Mouse (Mus musculus): ENCODE data around the gene Tmem190.
A peak's percentile ranks its signal among the peaks of the same experiment; 100 is the strongest.
"Not testable (repeated sequence)": the region's sequence is repeated elsewhere in the genome, so short reads cannot be mapped to it uniquely, and the experiment has no call there.

Tmem190 gene

GRCm38 (mm10) chr7:4776131-4776530, 6.6 kb upstream of the Tmem190 start:
- no peak for DNase-seq (ENCODE audit: low read depth, low spot score)

GRCm38 (mm10) chr7:4776861-4777830, 5.6 kb upstream of the Tmem190 start:
- no peak for DNase-seq (ENCODE audit: low read depth, low spot score)

GRCm38 (mm10) chr7:4777851-4778637, 4.7 kb upstream of the Tmem190 start:
- DNase-seq (ENCODE audit: low read depth, low spot score): no peak

- DNase-seq (ENCODE audit: low read depth, low spot score): no peak
These were observed 2.8 kb upstream of the Tmem190 start for GRCm38 (mm10) chr7:4779921-4780320.

- DNase-seq (ENCODE audit: low read depth, low spot score): no peak
These were observed 607 bp upstream of the Tmem190 start for GRCm38 (mm10) chr7:4782130-4782529.

- peak; percentile 92 for DNase-seq (ENCODE audit: low read depth, low spot score)
These were observed 1.0 kb downstream of the Tmem190 start for GRCm38 (mm10) chr7:4783667-4784268.

GRCm38 (mm10) chr7:4788499-4789435, 6.0 kb downstream of the Tmem190 start:
- peak; percentile 70 for DNase-seq (ENCODE audit: low read depth, low spot score)

- DNase-seq (ENCODE audit: low read depth, low spot score): peak; percentile 68
These were observed 6.7 kb downstream of the Tmem190 start, which contains the start of gene Tmem238 for GRCm38 (mm10) chr7:4789436-4789935. Gene Tmem238 (minus strand): TSS chr7:4789656.

- peak; percentile 99 for DNase-seq (ENCODE audit: low read depth, low spot score)
These were observed 9.8 kb downstream of the Tmem190 start, which contains the start of gene Rpl28 for GRCm38 (mm10) chr7:4792278-4793212. Gene Rpl28 (plus strand): TSS chr7:4792874.

GRCm38 (mm10) chr7:4793248-4793647, 10.5 kb downstream of the Tmem190 start:
- not testable (repeated sequence) for DNase-seq (ENCODE audit: low read depth, low spot score)

GRCm38 (mm10) chr7:4793674-4794073, 10.9 kb downstream of the Tmem190 start:
- DNase-seq (ENCODE audit: low read depth, low spot score): no peak

- DNase-seq (ENCODE audit: low read depth, low spot score): no peak
These were observed 12.0 kb downstream of the Tmem190 start for GRCm38 (mm10) chr7:4794631-4795168.

GRCm38 (mm10) chr7:4795767-4796433, 13.2 kb downstream of the Tmem190 start:
- DNase-seq (ENCODE audit: low read depth, low spot score): peak; percentile 82

GRCm38 (mm10) chr7:4802247-4802646, 19.5 kb downstream of the Tmem190 start:
- no peak for DNase-seq (ENCODE audit: low read depth, low spot score)

GRCm38 (mm10) chr7:4806716-4807115, 24.0 kb downstream of the Tmem190 start:
- DNase-seq (ENCODE audit: low read depth, low spot score): peak; percentile 81

GRCm38 (mm10) chr7:4811131-4811530, 28.4 kb downstream of the Tmem190 start:
- not testable (repeated sequence) for DNase-seq (ENCODE audit: low read depth, low spot score)

- DNase-seq (ENCODE audit: low read depth, low spot score): no peak
These were observed 29.1 kb downstream of the Tmem190 start for GRCm38 (mm10) chr7:4811842-4812302.

Measured in brain, adult 2 months (tissue).